In the genomic region with DNA sequence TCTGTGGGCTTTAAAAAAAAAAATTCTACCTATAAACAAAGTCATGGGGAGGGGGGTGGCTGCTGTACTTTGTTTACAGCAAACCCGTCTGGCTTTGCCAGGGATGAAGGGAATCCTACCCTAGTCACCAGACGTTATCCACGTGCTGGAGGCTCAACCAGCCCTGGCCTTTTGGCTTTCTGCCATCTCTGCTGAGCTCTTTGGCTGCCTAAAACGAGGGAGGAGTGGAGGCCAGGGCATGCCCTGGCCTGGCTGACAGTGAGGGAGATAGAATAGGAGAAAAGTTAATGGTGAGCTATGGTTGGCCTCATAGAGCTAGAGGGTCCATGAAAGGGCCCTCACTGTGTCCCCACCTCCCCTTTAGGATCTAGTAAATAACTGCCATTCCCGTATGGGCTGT, we compare ENCODE assay signal across 9 mouse cellular contexts.
DNase-seq lines count a peak whose midpoint lies in the region; ATAC-seq lines count a peak whose summit lies in the region.
"Had no signal": no experiment of that assay in that cellular context is flagged by ENCODE, and none has a peak within 500 bp of the region (broad histone marks: within the 10 kb centered on the region; RNA-seq: fewer than 3 reads in every experiment).

No protein-coding gene starts in this region.

- 47% methylated on average over 5 of the region's 5 CpGs for WGBS in embryonic facial prominence, embryonic 11.5 days
- WGBS in embryonic facial prominence, embryonic 10.5 days, result 58% methylated on average over 5 of the region's 5 CpGs

- DNase-seq in embryonic facial prominence, embryonic 11.5 days (ENCODE audit: low spot score), result peak; percentile 9
- no peak for DNase-seq in embryonic facial prominence, embryonic 10.5 days (ENCODE audit: low spot score)
- peak; percentile 42 for DNase-seq in urinary bladder, postnatal 14 days (ENCODE audit: low spot score)
- no peak for DNase-seq in urinary bladder, postnatal 4 days (ENCODE audit: low spot score in 2 of 2)
- peak; percentile 63 for DNase-seq in kidney, postnatal 10 days
- DNase-seq in neural tube, embryonic 10.5 days (ENCODE audit: extremely low spot score, low spot score), result no peak
- no peak for DNase-seq in B cell, adult 2 months
- DNase-seq in right cerebral cortex, adult 18-20 months, result no peak
- DNase-seq: thymus, adult 2 months had no signal

- H3K4me1 ChIP-seq in embryonic facial prominence, embryonic 11.5 days (ENCODE audit: control insufficient read depth, insufficient read depth, low read length), result no peaks in the 10 kb centered on the region
- peaks cover 13% of the 10 kb centered on the region; the same call in 1 of the 2 replicates for H3K4me1 ChIP-seq in embryonic facial prominence, embryonic 10.5 days

- H3K27ac ChIP-seq in embryonic facial prominence, embryonic 11.5 days (replicated peaks; ENCODE audit: low read depth, low read length), result no peak overlapping the region
- H3K27ac ChIP-seq in embryonic facial prominence, embryonic 10.5 days (replicated peaks), result no peak overlapping the region

- H3K4me2 ChIP-seq in embryonic facial prominence, embryonic 11.5 days (ENCODE audit: low read depth, low read length), result no peak overlapping the region

- no peak overlapping the region for H3K9ac ChIP-seq in embryonic facial prominence, embryonic 11.5 days (replicated peaks; ENCODE audit: low read length)

- H3K9me3 ChIP-seq in embryonic facial prominence, embryonic 11.5 days (replicated peaks; ENCODE audit: control insufficient read depth, low read length), result no peaks in the 10 kb centered on the region
- H3K9me3 ChIP-seq in embryonic facial prominence, embryonic 10.5 days, result no peaks in the 10 kb centered on the region

- H3K36me3 ChIP-seq in embryonic facial prominence, embryonic 11.5 days (replicated peaks; ENCODE audit: control insufficient read depth, insufficient read depth, low read depth, low read length), result no peaks in the 10 kb centered on the region
- H3K36me3 ChIP-seq in embryonic facial prominence, embryonic 10.5 days (replicated peaks), result no peaks in the 10 kb centered on the region

- no peaks in the 10 kb centered on the region for H3K27me3 ChIP-seq in embryonic facial prominence, embryonic 11.5 days (ENCODE audit: control insufficient read depth, insufficient read depth, low read length)
- no peaks in the 10 kb centered on the region for H3K27me3 ChIP-seq in embryonic facial prominence, embryonic 10.5 days (replicated peaks; ENCODE audit: low read depth, poor library complexity, severe bottlenecking)

- no peak overlapping the region for H3K4me3 ChIP-seq in embryonic facial prominence, embryonic 11.5 days (ENCODE audit: low read depth, low read length)
- no peak overlapping the region for H3K4me3 ChIP-seq in embryonic facial prominence, embryonic 10.5 days

- no peak for ATAC-seq in embryonic facial prominence, embryonic 11.5 days (replicated peaks; ENCODE audit: insufficient number of reproducible peaks, low FRiP score, low TSS enrichment, low read depth)

Comparison
In these comparisons a context has a peak if more than half of its experiments do, and no peak if none do; other contexts are left out.
1. DNase-seq: peak in embryonic facial prominence, embryonic 11.5 days (single experiment), urinary bladder, postnatal 14 days (single experiment) and kidney, postnatal 10 days (single experiment); none in embryonic facial prominence, embryonic 10.5 days (single experiment), urinary bladder, postnatal 4 days (0 of 2), neural tube, embryonic 10.5 days (single experiment), B cell, adult 2 months (0 of 2) and right cerebral cortex, adult 18-20 months (single experiment).